Mouse (Mus musculus) liver, embryonic 11.5 days (tissue): ENCODE measurements around the gene Sox2. TPM values are rescaled to one million over a fixed set of nuclear protein-coding genes. Genes with fewer than 3 reads are reported as not detected.

ENCODE experiments used
- ATAC-seq: fragments of 200-750 bp; cut with Nextera tagmentation; replicated peaks from 2 replicates; pipeline ENCODE4 v1.8.0; 2017; ENCODE audit warnings: moderate number of reproducible peaks, mild to moderate bottlenecking, moderate TSS enrichment, moderate library complexity; ENCODE audit not compliant: low FRiP score
- DNase-seq: peaks from one replicate; pipeline ENCODE4 v3.0.0-alpha.2; 2017; ENCODE audit warnings: low spot score
- H3K27ac ChIP-seq: fragments of 300-500 bp; sonication (generic); 2 replicates; pipeline ENCODE4 v1.5.1; 2014; ENCODE audit warnings: mild to moderate bottlenecking, low read depth, low read length, control low read depth
- H3K27me3 ChIP-seq: fragments of 300-500 bp; sonication (generic); replicated peaks from 2 replicates; pipeline ENCODE4 v1.6.1; 2014; ENCODE audit warnings: low read length, mixed read lengths; ENCODE audit not compliant: control insufficient read depth, insufficient read depth
- H3K36me3 ChIP-seq: fragments of 300-500 bp; sonication (generic); 2 replicates; pipeline ENCODE4 v1.6.1; 2014; ENCODE audit warnings: mild to moderate bottlenecking, low read length, moderate library complexity, mixed read lengths; ENCODE audit not compliant: control insufficient read depth, insufficient read depth
- H3K4me1 ChIP-seq: fragments of 300-500 bp; sonication (generic); replicated peaks from 2 replicates; pipeline ENCODE4 v1.6.1; 2014; ENCODE audit warnings: low read length, mixed read lengths; ENCODE audit not compliant: control insufficient read depth, insufficient read depth
- H3K4me2 ChIP-seq: fragments of 300-500 bp; sonication (generic); 2 replicates; pipeline ENCODE4 v1.6.1; 2014; ENCODE audit warnings: mild to moderate bottlenecking, control low read depth, moderate library complexity
- H3K4me3 ChIP-seq: fragments of 300-500 bp; sonication (generic); 2 replicates; pipeline ENCODE4 v1.5.1; 2014; ENCODE audit warnings: low read depth, low read length, control low read depth
- H3K9ac ChIP-seq: fragments of 300-500 bp; sonication (generic); 2 replicates; pipeline ENCODE4 v1.6.1; 2014; ENCODE audit warnings: low read depth, low read length, control low read depth
- H3K9me3 ChIP-seq: fragments of 300-500 bp; sonication (generic); 2 replicates; pipeline ENCODE4 v1.6.1; 2016; ENCODE audit warnings: low read length, inconsistent platforms, mixed read lengths; ENCODE audit not compliant: control insufficient read depth
- WGBS: fragments of 180-500 bp; shearing (Covaris S2); extraction: QIAGEN DNeasy Blood & Tissue Kit; methylation state at CpG from one replicate; pipeline ENCODE4 v1.1.7; 2014; 5-methylcytosine and 5-hydroxymethylcytosine counted together
- polyA plus RNA-seq: library from polyadenylated mRNA; unstranded; fragments of >200 nt; fragmentation: Nextera tagmentation; extraction: Ambion mirVana; gene quantifications from 2 replicates; pipeline ENCODE4 v1.2.1, GENCODE M21; 2014

Gene Sox2
- polyA plus RNA-seq: 0.48 and 0.55 TPM in 2 replicates

GRCm38 (mm10) chr3:34649726-34650620 lies at the start of gene Sox2:
Gene Sox2 (plus strand): TSS chr3:34650405.
- WGBS: 1% methylated on average over 84 of the region's 86 CpGs
- peak within 1 kb of the TSS; percentile 40 for H3K4me3 ChIP-seq
- peak within 1 kb of the TSS; percentile 66 for H3K4me2 ChIP-seq
- H3K27me3 ChIP-seq: peaks cover 95% of the 10 kb centered on the region
- DNase-seq (peak; percentile 72), ATAC-seq (peak; percentile 77)
- H3K36me3 ChIP-seq: no peaks in the 10 kb centered on the region
- peak within 1 kb of the TSS; percentile 39; the same call in 1 of the 2 replicates for H3K27ac ChIP-seq
- H3K9me3 ChIP-seq: no peaks in the 10 kb centered on the region
- H3K4me1 ChIP-seq: peaks cover 4% of the 10 kb centered on the region; the same call in 1 of the 2 replicates
- no peak within 1 kb of the TSS for H3K9ac ChIP-seq

- H3K36me3 ChIP-seq: no peaks in the 10 kb centered on the region
- DNase-seq (no peak), ATAC-seq (no peak)
- H3K27me3 ChIP-seq: no peaks in the 10 kb centered on the region
- 70% methylated on average over 2 of the region's 2 CpGs for WGBS
- H3K27ac ChIP-seq: no peak overlapping the region
- H3K4me3 ChIP-seq: no peak overlapping the region
- no peak overlapping the region for H3K4me2 ChIP-seq
- no peak overlapping the region for H3K9ac ChIP-seq
- H3K9me3 ChIP-seq: no peaks in the 10 kb centered on the region
- H3K4me1 ChIP-seq: no peaks in the 10 kb centered on the region
Observed at GRCm38 (mm10) chr3:34601116-34601515, 49.1 kb upstream of the Sox2 start.

GRCm38 (mm10) chr3:34614107-34614506 lies 36.1 kb upstream of the Sox2 start:
- no peaks in the 10 kb centered on the region for H3K4me1 ChIP-seq
- no peak overlapping the region for H3K27ac ChIP-seq
- no peaks in the 10 kb centered on the region for H3K27me3 ChIP-seq
- no peak overlapping the region for H3K4me3 ChIP-seq
- H3K9ac ChIP-seq: no peak overlapping the region
- H3K36me3 ChIP-seq: no peaks in the 10 kb centered on the region
- no peak for DNase-seq
- WGBS: 86% methylated on average over 7 of the region's 7 CpGs
- H3K9me3 ChIP-seq: no peaks in the 10 kb centered on the region
- no peak for ATAC-seq
- H3K4me2 ChIP-seq: no peak overlapping the region

GRCm38 (mm10) chr3:34615526-34615925 lies 34.7 kb upstream of the Sox2 start:
- Histone ChIP-seq H3K27ac (no peak overlapping the region), H3K36me3 (no peaks in the 10 kb centered on the region), H3K27me3 (no peaks in the 10 kb centered on the region), H3K9me3 (no peaks in the 10 kb centered on the region), H3K4me1 (no peaks in the 10 kb centered on the region), H3K4me2 (no peak overlapping the region), H3K4me3 (no peak overlapping the region), H3K9ac (no peak overlapping the region)
- WGBS: 74% methylated on average over 15 of the region's 15 CpGs
- DNase-seq (no peak), ATAC-seq (no peak)

GRCm38 (mm10) chr3:34618934-34619333 lies 31.3 kb upstream of the Sox2 start:
- 74% methylated on average over 7 of the region's 7 CpGs for WGBS

GRCm38 (mm10) chr3:34620121-34620520 lies 30.1 kb upstream of the Sox2 start:
- Histone ChIP-seq H3K27me3 (no peaks in the 10 kb centered on the region), H3K36me3 (no peaks in the 10 kb centered on the region), H3K9ac (no peak overlapping the region), H3K4me2 (no peak overlapping the region), H3K9me3 (no peaks in the 10 kb centered on the region), H3K4me3 (no peak overlapping the region), H3K4me1 (no peaks in the 10 kb centered on the region), H3K27ac (no peak overlapping the region)
- WGBS: 62% methylated on average over 4 of the region's 4 CpGs
- ATAC-seq (no peak), DNase-seq (no peak)

More at GRCm38 (mm10) chr3:34618934-34619333, 31.3 kb upstream of the Sox2 start:
- Histone ChIP-seq H3K4me1 (no peaks in the 10 kb centered on the region), H3K27ac (no peak overlapping the region), H3K36me3 (no peaks in the 10 kb centered on the region), H3K9ac (no peak overlapping the region), H3K4me2 (no peak overlapping the region), H3K9me3 (no peaks in the 10 kb centered on the region), H3K27me3 (no peaks in the 10 kb centered on the region), H3K4me3 (no peak overlapping the region)
- DNase-seq (no peak), ATAC-seq (no peak)

GRCm38 (mm10) chr3:34624721-34625270 lies 25.4 kb upstream of the Sox2 start:
- no peak overlapping the region for H3K9ac ChIP-seq
- no peaks in the 10 kb centered on the region for H3K27me3 ChIP-seq
- WGBS: 84% methylated on average over 16 of the region's 16 CpGs
- H3K4me2 ChIP-seq: no peak overlapping the region
- H3K4me3 ChIP-seq: no peak overlapping the region
- H3K27ac ChIP-seq: no peak overlapping the region
- DNase-seq (no peak), ATAC-seq (no peak)
- H3K36me3 ChIP-seq: no peaks in the 10 kb centered on the region
- H3K4me1 ChIP-seq: no peaks in the 10 kb centered on the region
- no peaks in the 10 kb centered on the region for H3K9me3 ChIP-seq

GRCm38 (mm10) chr3:34626521-34626920 lies 23.7 kb upstream of the Sox2 start:
- H3K9me3 ChIP-seq: no peaks in the 10 kb centered on the region
- no peaks in the 10 kb centered on the region for H3K4me1 ChIP-seq
- DNase-seq: no peak
- H3K36me3 ChIP-seq: no peaks in the 10 kb centered on the region
- H3K4me2 ChIP-seq: no peak overlapping the region
- no peak overlapping the region for H3K27ac ChIP-seq
- no peak overlapping the region for H3K4me3 ChIP-seq
- no peaks in the 10 kb centered on the region for H3K27me3 ChIP-seq
- WGBS: 79% methylated on average over 8 of the region's 8 CpGs
- no peak overlapping the region for H3K9ac ChIP-seq
- ATAC-seq: no peak
